Mouse (Mus musculus): Measurements from ENCODE around the gene Gm43518. TPM values are rescaled to one million over a fixed set of nuclear protein-coding genes. Genes with fewer than 3 reads are reported as not detected.

Gm43518 gene
- polyA plus RNA-seq, 1 experiment from 2014 or later, result 3.4 TPM

DNA sequence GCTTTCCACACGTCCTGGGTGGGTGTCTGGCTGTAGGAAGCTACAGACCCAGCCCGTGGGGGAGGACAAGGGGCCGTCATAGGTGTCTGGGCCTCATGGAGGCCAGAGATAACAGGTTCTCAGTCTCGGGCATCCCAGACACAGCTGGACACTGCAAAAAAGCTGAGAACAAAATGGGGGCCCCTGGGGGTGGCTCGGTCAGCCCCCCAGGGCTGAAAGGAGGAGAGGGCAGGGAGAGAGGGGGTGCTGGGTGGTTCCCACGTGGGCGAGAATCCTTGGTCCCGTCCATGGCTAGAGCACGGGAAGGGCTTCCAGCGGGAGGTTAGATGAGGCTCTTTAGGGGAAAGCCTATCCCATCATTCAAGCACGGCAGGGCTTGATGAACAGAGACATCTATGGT, 55.6 kb downstream of the Gm43518 start:
- H3K27me3 ChIP-seq (replicated peaks), result peaks cover 39% of the 10 kb centered on the region
- no peak overlapping the region for H3K4me3 ChIP-seq
- H3K27ac ChIP-seq, result no peak overlapping the region
- no peak overlapping the region for H3K4me2 ChIP-seq (replicated peaks)
- ATAC-seq (ENCODE audit: low FRiP score, low read depth), result no peak
- 81% methylated on average over 11 of the region's 11 CpGs for WGBS
- H3K9ac ChIP-seq, result no peak overlapping the region
- no peaks in the 10 kb centered on the region for H3K36me3 ChIP-seq
- H3K4me1 ChIP-seq, result 0 out of 2 replicates have a peak, but pooled peaks cover under 1% of the 10 kb centered on the region
- H3K9me3 ChIP-seq, result no peaks in the 10 kb centered on the region

DNA sequence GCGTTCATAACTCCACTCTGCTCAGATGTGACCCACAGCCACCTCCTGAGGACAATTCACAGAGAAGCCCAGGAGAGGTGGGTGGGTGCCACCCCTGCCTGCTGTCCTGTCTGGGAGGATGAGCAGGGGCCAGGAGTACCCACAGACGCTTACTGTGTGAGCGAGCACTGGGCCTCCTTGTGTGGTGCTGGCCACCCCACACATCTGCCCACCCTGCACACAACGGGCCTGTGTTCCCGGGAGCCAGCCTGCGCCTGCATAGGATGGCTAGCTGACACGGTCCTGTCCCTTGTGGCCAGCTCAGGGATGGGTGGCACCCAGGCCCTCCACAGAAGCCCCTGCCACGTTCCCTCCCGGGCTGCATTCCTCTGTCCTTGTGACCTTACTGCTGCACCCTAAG, 58.2 kb downstream of the Gm43518 start:
- 78% methylated on average over 9 of the region's 9 CpGs for WGBS
- no peak for ATAC-seq (ENCODE audit: low FRiP score, low read depth)

DNA sequence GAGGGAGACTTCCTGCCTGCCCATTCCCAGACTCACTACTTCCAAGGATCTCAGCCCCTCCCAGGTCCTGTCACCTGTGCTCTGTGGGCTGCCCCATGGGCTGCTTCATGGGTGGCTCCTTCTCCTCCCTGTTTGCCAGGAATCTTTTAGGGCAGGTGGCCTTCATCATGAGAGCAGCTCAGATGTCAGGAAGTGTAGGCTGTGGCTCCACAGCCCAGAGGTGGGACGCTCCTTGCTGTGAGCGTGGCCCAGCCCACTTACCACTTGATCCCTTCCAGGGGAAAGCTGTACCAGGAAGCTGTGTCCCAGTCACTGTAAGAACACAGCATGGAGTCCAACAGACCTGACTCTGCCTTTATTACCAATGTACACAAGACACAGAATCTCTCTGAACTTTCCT, 59.7 kb downstream of the Gm43518 start:
- H3K27ac ChIP-seq, result no peak overlapping the region
- no peak overlapping the region for H3K4me2 ChIP-seq (replicated peaks)
- no peak overlapping the region for H3K4me3 ChIP-seq
- no peak overlapping the region for H3K9ac ChIP-seq
- H3K9me3 ChIP-seq, result no peaks in the 10 kb centered on the region
- no peaks in the 10 kb centered on the region for H3K36me3 ChIP-seq
- peaks cover 27% of the 10 kb centered on the region for H3K4me1 ChIP-seq
- no peak for ATAC-seq (ENCODE audit: low FRiP score, low read depth)
- peaks cover 49% of the 10 kb centered on the region for H3K27me3 ChIP-seq (replicated peaks)
- WGBS, result 85% methylated on average over 2 of the region's 2 CpGs

More for the DNA sequence above, 58.2 kb downstream of the Gm43518 start:
- no peak overlapping the region for H3K27ac ChIP-seq
- no peak overlapping the region for H3K9ac ChIP-seq
- H3K4me2 ChIP-seq (replicated peaks), result no peak overlapping the region
- peaks cover 41% of the 10 kb centered on the region for H3K27me3 ChIP-seq (replicated peaks)
- H3K9me3 ChIP-seq, result no peaks in the 10 kb centered on the region
- peaks cover 13% of the 10 kb centered on the region for H3K4me1 ChIP-seq
- H3K4me3 ChIP-seq, result no peak overlapping the region
- H3K36me3 ChIP-seq, result no peaks in the 10 kb centered on the region

- peaks cover 54% of the 10 kb centered on the region for H3K27me3 ChIP-seq (replicated peaks)
- no peak overlapping the region for H3K4me3 ChIP-seq
- no peak overlapping the region for H3K27ac ChIP-seq
- H3K4me1 ChIP-seq, result peaks cover 29% of the 10 kb centered on the region
- H3K9me3 ChIP-seq, result no peaks in the 10 kb centered on the region
- WGBS, result 82% methylated on average over 4 of the region's 4 CpGs
- no peak overlapping the region for H3K9ac ChIP-seq
- H3K4me2 ChIP-seq (replicated peaks), result no peak overlapping the region
- H3K36me3 ChIP-seq, result no peaks in the 10 kb centered on the region
- ATAC-seq (ENCODE audit: low FRiP score, low read depth), result no peak
Observed at GRCm38 (mm10) chr5:123987511-123987910, 60.3 kb downstream of the Gm43518 start.

Other genes with a start within 250 kb of the Gm43518 start
- 64.6 and 66.1 TPM in 2 replicates for gene Clip1, start 242.8 kb upstream of the Gm43518 start, polyA plus RNA-seq (2016; fragmentation: Nextera tagmentation; extraction: Ambion mirVana)
- gene Zcchc8, start 206.3 kb upstream of the Gm43518 start, polyA plus RNA-seq (2016; fragmentation: Nextera tagmentation; extraction: Ambion mirVana), result 89.3 and 96.6 TPM in 2 replicates
- gene Rsrc2, start 178.0 kb upstream of the Gm43518 start, polyA plus RNA-seq (2016; fragmentation: Nextera tagmentation; extraction: Ambion mirVana), result 160 and 170 TPM in 2 replicates
- 25.3 and 26.2 TPM in 2 replicates for gene Kntc1, start 177.7 kb upstream of the Gm43518 start, polyA plus RNA-seq (2016; fragmentation: Nextera tagmentation; extraction: Ambion mirVana)
- gene Hcar2, start 61.9 kb upstream of the Gm43518 start, polyA plus RNA-seq (2016; fragmentation: Nextera tagmentation; extraction: Ambion mirVana), result not detected in 2 replicates
- not detected in 2 replicates for gene Hcar1, start 47.4 kb upstream of the Gm43518 start, polyA plus RNA-seq (2016; fragmentation: Nextera tagmentation; extraction: Ambion mirVana)
- 149 and 159 TPM in 2 replicates for gene Denr, start 20.2 kb upstream of the Gm43518 start, polyA plus RNA-seq (2016; fragmentation: Nextera tagmentation; extraction: Ambion mirVana)
- 5.9 and 7.9 TPM in 2 replicates for gene Ccdc62, start 3.3 kb downstream of the Gm43518 start, polyA plus RNA-seq (2016; fragmentation: Nextera tagmentation; extraction: Ambion mirVana)
- gene Hip1r, start 46.2 kb downstream of the Gm43518 start, polyA plus RNA-seq (2016; fragmentation: Nextera tagmentation; extraction: Ambion mirVana), result 12.6 and 14.6 TPM in 2 replicates
- gene Vps37b, start 104.9 kb downstream of the Gm43518 start, polyA plus RNA-seq (2016; fragmentation: Nextera tagmentation; extraction: Ambion mirVana), result 70.9 and 71.2 TPM in 2 replicates
- 4.1 and 4.7 TPM in 2 replicates for gene Abcb9, start 168.4 kb downstream of the Gm43518 start, polyA plus RNA-seq (2016; fragmentation: Nextera tagmentation; extraction: Ambion mirVana)
- gene Ogfod2, start 184.9 kb downstream of the Gm43518 start, polyA plus RNA-seq (2016; fragmentation: Nextera tagmentation; extraction: Ambion mirVana), result 28.1 and 28.8 TPM in 2 replicates
- gene Arl6ip4, start 188.7 kb downstream of the Gm43518 start, polyA plus RNA-seq (2016; fragmentation: Nextera tagmentation; extraction: Ambion mirVana), result 93.1 and 98.9 TPM in 2 replicates

Measured in neural tube, embryonic 12.5 days (tissue).